Mouse (Mus musculus) brain, embryonic 14.5 days (tissue): Measurements from ENCODE around the gene Smim24. TPM values are rescaled to one million over a fixed set of nuclear protein-coding genes. Genes with fewer than 3 reads are reported as not detected.

Experiments
- DNase-seq: peaks from one replicate; pipeline ENCODE4 v3.0.0-alpha.2; 2011; ENCODE audit warnings: low read depth
- CTCF ChIP-seq: fragments of 200-500 bp; IDR thresholded peaks from 2 replicates; pipeline ENCODE4 v1.5.1; 2012; ENCODE audit warnings: inconsistent platforms, mild to moderate bottlenecking, moderate library complexity, borderline replicate concordance; ENCODE audit not compliant: insufficient read depth, insufficient read length; ENCODE audit errors: extremely low read depth
- POLR2A ChIP-seq: fragments of 200-500 bp; IDR thresholded peaks from 2 replicates; pipeline ENCODE4 v1.6.1; 2012; ENCODE audit warnings: mild to moderate bottlenecking, inconsistent platforms, borderline replicate concordance; ENCODE audit not compliant: poor library complexity, insufficient read depth, insufficient read length, severe bottlenecking; ENCODE audit errors: extremely low read depth
- polyA plus RNA-seq: library from polyadenylated mRNA; depleted of rRNA; stranded (reverse); fragments of >200 nt; gene quantifications from 2 replicates; pipeline ENCODE4 v1.2.3, GENCODE M21; 2012

Smim24 gene
- polyA plus RNA-seq, 1 experiment, result 3.0 TPM

DNA sequence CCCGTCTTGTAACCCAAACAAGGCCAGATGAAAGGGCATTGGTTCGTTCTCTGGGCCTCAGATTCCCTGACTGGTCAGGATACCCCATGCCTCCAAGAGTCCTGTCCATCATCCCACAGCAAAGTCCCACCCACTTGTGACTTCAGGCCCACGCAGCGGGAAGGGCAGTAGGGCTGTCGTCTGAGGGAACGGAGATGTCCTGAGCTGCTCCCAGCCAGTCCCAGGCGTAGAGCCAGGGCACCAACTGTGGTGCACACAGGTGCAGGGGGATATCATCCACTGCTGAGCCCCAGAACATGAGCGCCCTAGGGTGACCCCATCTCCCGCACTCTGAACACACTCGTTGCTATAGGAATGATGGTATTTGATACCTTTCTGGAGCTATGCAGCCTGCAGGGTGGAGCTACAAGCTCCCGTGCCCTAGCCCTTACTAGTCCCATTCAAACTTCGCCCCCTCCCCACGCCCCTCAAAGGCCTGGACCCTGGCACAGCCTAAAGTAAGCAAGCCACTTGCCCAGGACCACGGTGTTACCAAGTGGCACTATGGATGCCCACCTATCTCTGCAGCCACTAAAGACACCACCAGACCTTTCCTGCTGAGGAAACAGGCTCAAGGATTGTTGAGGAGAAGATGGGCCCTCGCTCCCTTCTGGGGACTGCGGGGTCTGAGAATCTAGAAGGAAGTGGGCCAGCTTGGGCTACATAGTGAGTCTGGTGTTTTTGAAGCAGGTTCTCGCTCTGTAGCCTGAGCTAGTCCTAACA is 22.9 kb downstream of the Smim24 start:
- no peak for DNase-seq
- TF ChIP-seq CTCF (no peak), POLR2A (no peak)

- peak; percentile 94 for DNase-seq
- TF ChIP-seq POLR2A (no peak), CTCF (peak; percentile 62)
Observed at GRCm38 (mm10) chr10:81416581-81417226, 23.9 kb downstream of the Smim24 start.

DNA sequence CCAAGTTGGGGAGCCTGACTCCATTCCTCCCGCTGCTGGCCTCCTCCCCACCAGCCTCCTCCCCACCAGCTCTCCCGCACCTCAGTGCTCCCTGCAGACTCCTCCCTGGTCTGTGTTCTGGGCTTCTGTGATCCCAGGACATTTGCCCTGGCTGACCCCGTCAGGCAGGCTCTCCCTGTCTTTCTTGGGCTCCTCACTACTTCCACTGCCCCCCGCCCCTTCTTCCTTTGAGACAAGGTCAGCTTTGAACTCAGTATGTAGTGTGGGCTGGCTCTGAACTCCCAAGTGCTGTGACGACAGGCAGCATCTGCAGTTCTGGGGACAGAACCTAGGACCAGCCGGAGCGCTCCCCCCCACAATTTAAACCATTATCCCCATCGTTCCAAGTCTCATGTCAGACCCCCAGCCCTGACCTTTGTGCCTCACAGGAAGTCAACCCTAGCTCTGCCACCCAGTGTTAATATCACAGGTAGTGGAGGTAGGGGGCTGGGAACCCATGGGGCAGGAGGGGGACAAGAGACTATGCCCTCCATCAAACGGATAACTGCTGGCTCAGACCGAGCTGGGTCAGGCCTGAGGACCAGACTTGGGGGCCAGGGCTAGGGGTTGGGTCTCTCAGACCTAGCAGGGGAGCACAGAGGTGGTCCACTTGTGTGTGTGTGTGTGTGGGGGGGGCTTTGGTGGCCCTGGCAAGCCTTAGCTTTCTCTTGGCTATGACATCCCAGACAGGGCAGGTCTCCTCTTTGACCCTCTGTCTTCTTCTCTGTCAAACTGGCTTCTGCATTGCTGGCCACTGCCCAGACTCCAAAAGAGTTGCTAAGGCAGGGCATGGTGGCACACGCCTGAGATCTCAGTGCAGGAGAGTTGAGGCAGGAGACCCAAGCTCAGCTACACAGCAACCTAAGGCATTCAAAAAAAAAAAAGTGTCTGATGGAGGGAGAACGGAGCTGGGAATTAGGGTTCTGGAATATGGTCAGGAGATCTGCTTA is 24.7 kb downstream of the Smim24 start:
- no peak for TF ChIP-seq POLR2A
- no peak for TF ChIP-seq CTCF

GRCm38 (mm10) chr10:81418216-81419070 is 25.6 kb downstream of the Smim24 start:
- TF ChIP-seq CTCF (no peak), POLR2A (no peak)
- DNase-seq, result no peak

More for the DNA sequence above, 24.7 kb downstream of the Smim24 start:
- DNase-seq, result no peak

DNA sequence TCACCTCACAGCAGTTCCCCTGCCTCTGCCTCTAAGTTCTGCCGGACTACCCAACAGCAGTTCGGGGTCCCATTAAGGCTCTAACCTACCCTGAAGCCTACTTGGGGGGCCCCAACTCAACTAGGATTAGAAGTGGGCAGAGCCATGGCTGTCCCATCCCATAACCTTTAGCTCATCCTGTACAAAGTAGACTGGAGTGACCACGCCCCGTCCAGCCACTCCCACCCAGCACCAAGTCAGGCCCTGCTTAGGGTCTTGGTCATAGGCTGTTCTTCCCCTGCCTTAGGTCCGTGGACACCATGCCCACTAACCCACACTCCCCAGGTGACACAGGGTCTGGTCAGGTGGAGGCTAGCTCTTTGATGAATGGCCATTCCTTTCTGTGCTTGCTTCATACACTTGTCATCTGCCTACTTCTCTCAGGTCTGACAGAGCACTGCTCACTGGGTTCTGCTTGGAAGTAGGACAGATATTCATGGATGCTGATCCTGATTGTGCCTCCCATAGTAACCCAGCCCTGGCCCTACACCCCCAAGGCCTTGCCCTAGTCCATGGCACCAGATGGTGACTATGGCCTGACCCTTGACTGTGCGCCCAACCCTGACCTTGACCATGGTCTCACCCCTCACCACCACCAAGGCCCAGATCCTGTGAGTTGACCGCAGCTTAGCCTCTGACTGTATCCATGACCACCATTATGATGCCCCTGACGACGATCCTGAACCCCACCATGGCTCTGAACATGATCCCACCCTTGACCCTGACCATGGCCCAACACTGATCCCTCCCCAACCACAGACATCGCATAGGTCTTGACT is 26.5 kb downstream of the Smim24 start:
- no peak for DNase-seq
- no peak for TF ChIP-seq CTCF
- no peak for TF ChIP-seq POLR2A

GRCm38 (mm10) chr10:81420191-81420767 is 27.4 kb downstream of the Smim24 start:
- no peak for TF ChIP-seq POLR2A
- TF ChIP-seq CTCF, result no peak
- DNase-seq, result no peak

DNA sequence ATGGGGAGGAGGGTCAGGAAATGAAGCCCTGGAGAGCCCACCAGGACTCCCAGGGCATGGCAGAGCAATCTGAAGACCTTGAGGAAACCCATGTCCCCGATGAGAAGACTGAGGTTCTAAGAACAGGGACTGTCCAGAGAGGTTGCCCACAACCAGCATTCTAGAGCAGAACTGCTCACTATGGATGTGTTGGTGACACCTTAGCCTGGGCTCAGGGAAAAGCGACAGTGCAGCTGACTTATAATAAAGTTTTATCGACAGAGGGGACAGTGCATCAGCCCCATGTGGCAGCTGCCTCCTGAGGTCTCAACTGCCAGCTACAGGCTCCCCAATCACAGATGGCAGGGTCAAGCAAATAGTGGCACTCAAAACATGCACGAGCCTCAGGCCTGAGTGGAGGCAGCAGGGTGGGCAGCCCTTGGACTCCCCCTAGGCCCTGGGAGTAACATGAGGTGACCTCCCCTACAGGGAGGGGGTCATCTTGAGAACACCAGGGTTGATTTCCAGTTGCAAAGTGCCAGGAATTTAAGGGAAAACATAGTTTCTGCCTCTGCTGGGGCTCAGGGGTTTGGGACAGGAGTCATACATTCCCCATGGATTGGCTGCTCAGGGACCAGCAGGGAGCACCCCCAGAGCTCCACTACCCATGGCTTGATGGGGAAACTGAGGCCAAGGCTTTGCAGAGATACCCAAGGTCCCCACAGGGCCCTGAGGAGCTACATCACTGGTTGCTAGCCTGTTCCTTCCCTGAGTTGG is 28.4 kb downstream of the Smim24 start:
- DNase-seq, result peak; percentile 0
- TF ChIP-seq CTCF, result no peak
- no peak for TF ChIP-seq POLR2A

GRCm38 (mm10) chr10:81421797-81422100 is 28.9 kb downstream of the Smim24 start:
- TF ChIP-seq POLR2A (no peak), CTCF (no peak)
- DNase-seq, result no peak

DNA sequence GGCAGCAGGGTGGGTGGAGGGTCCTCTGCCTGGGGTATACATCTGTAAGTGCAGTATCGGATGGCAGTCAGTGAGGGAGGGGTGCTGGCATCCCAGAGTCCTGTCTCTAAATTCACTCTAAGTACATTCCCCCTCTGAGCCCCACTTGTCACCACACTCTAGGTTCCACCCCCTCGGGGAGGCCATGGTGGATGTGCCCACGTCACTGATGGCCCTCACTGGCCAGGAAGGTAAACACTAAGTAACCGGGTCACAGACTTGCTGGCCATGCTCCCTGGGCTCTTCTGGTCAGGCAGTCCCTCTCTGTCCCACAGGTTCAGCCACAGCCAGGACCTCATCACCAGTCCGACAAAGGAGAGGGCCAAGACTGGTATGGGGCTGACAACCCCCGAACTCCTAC is 29.3 kb downstream of the Smim24 start:
- no peak for TF ChIP-seq POLR2A
- no peak for TF ChIP-seq CTCF

More for the DNA sequence above, 29.3 kb downstream of the Smim24 start:
- no peak for DNase-seq
